Mouse (Mus musculus) liver, embryonic 14.5 days (tissue): ENCODE measurements around the gene 4933411K16Rik. TPM values are rescaled to one million over a fixed set of nuclear protein-coding genes. Genes with fewer than 3 reads are reported as not detected.

ENCODE experiments used
- ATAC-seq: fragments of 200-750 bp; cut with Nextera tagmentation; 2 replicates; pipeline ENCODE4 v1.8.0; 2017; ENCODE audit warnings: moderate number of reproducible peaks, mild to moderate bottlenecking, moderate library complexity; ENCODE audit not compliant: insufficient read depth
- DNase-seq, 3 experiments: peaks; one replicate each; pipeline ENCODE4 v3.0.0-alpha.2; 2012 to 2013; ENCODE audit warnings: low read depth in 3 of 3, low spot score in 3 of 3
- H3K27ac ChIP-seq: fragments of 300-500 bp; sonication (generic); 2 replicates; pipeline ENCODE4 v1.5.1; 2014; ENCODE audit warnings: moderate library complexity, mild to moderate bottlenecking, control low read depth, inconsistent platforms
- H3K27me3 ChIP-seq: fragments of 300-500 bp; sonication (generic); 2 replicates; pipeline ENCODE4 v1.6.1; 2014; ENCODE audit warnings: mild to moderate bottlenecking, low read length, moderate library complexity; ENCODE audit not compliant: control insufficient read depth, insufficient read depth
- H3K36me3 ChIP-seq: fragments of 300-500 bp; sonication (generic); replicated peaks from 2 replicates; pipeline ENCODE4 v1.6.1; 2014; ENCODE audit warnings: low read depth; ENCODE audit not compliant: control insufficient read depth, insufficient read depth
- H3K4me1 ChIP-seq, 2 experiments: fragments of 200-500 bp in 1 of 2; fragments of 300-500 bp in 1 of 2; sonication (generic) in 1 of 2; replicated peaks; 2 replicates each; pipeline ENCODE4 v1.6.1; 2012 to 2014; ENCODE audit warnings: antibody characterized with exemption in 1 of 2, inconsistent platforms in 1 of 2, low read length in 1 of 2; ENCODE audit not compliant: control insufficient read depth in 2 of 2, insufficient read depth in 2 of 2
- H3K4me2 ChIP-seq: fragments of 300-500 bp; sonication (generic); 2 replicates; pipeline ENCODE4 v1.6.1; 2014; ENCODE audit warnings: low read depth, mild to moderate bottlenecking, control low read depth, moderate library complexity
- H3K4me3 ChIP-seq, 2 experiments: fragments of 200-500 bp in 1 of 2; fragments of 300-500 bp in 1 of 2; sonication (generic) in 1 of 2; 2 replicates each; pipeline ENCODE4 v1.5.1; 2012 to 2014; ENCODE audit warnings: low read depth in 2 of 2, low read length in 2 of 2, mild to moderate bottlenecking in 2 of 2, control low read depth in 1 of 2, inconsistent platforms in 1 of 2, moderate library complexity in 1 of 2; ENCODE audit not compliant: insufficient read depth in 1 of 2
- H3K9ac ChIP-seq: fragments of 300-500 bp; sonication (generic); replicated peaks from 2 replicates; pipeline ENCODE4 v1.6.1; 2014; ENCODE audit warnings: mild to moderate bottlenecking, control low read depth, moderate library complexity
- H3K9me3 ChIP-seq: fragments of 300-500 bp; sonication (generic); 2 replicates; pipeline ENCODE4 v1.6.1; 2016; ENCODE audit warnings: low read length, mixed read lengths; ENCODE audit not compliant: control insufficient read depth
- CTCF ChIP-seq: IDR thresholded peaks from 2 replicates; pipeline ENCODE4 v1.5.1; 2016; ENCODE audit warnings: antibody characterized with exemption, low read depth, control low read depth
- EP300 ChIP-seq: IDR thresholded peaks from 2 replicates; pipeline ENCODE4 v1.6.1; 2016; ENCODE audit warnings: antibody characterized with exemption, low read depth
- WGBS: fragments of 180-500 bp; shearing (Covaris S2); extraction: QIAGEN DNeasy Blood & Tissue Kit; methylation state at CpG from one replicate; pipeline ENCODE4 v1.1.7; 2014; ENCODE audit not compliant: insufficient replicate concordance; 5-methylcytosine and 5-hydroxymethylcytosine counted together
- polyA plus RNA-seq, 2 experiments: library from polyadenylated mRNA; depleted of rRNA in 1 of 2; stranded (reverse) in 1 of 2; unstranded in 1 of 2; fragments of >200 nt; fragmentation: Nextera tagmentation in 1 of 2; extraction: Ambion mirVana in 1 of 2; gene quantifications; 2 replicates each; pipeline versions ENCODE4 v1.2.1 to v1.2.3; 2012 to 2014

4933411K16Rik gene
- polyA plus RNA-seq, 2 experiments, result 1.1 TPM; not detected in 1

- H3K4me2 ChIP-seq, result no peak overlapping the region
- H3K4me3 ChIP-seq, result no peak overlapping the region
- WGBS, result 64% methylated on average over 10 of the region's 10 CpGs
- H3K27ac ChIP-seq, result no peak overlapping the region
- H3K9ac ChIP-seq, result no peak overlapping the region
- DNase-seq, result no peak
- H3K27me3 ChIP-seq, result no peaks in the 10 kb centered on the region
- H3K4me1 ChIP-seq, result no peaks in the 10 kb centered on the region; a peak in 1 of 4 replicates
- TF ChIP-seq EP300 (no peak), CTCF (no peak)
- ATAC-seq, result no peak
- no peaks in the 10 kb centered on the region for H3K36me3 ChIP-seq
- H3K9me3 ChIP-seq, result no peaks in the 10 kb centered on the region
Observed at GRCm38 (mm10) chr19:42021681-42022541, 30.1 kb upstream of the 4933411K16Rik start.

DNA sequence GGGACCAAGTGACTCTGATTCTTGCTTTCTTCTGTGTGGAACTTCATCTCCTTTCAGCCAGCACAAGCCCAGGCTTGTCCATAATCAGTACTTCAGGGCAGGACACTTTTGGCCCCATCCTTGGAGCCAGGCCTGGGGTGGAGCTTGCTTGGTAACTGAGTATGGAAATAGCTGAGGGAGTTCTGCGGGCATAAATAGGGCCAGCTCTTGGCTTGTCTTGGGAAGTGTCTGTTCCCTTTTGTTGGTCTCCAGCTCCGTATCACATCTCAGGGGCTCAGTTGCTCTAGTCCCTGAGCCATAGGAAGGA is 29.6 kb upstream of the 4933411K16Rik start:
- H3K27me3 ChIP-seq, result no peaks in the 10 kb centered on the region
- no peak overlapping the region for H3K9ac ChIP-seq
- H3K4me3 ChIP-seq, result no peak overlapping the region
- 61% methylated on average over 2 of the region's 2 CpGs for WGBS
- DNase-seq (no peak), ATAC-seq (no peak)
- TF ChIP-seq CTCF, result no peak
- TF ChIP-seq EP300, result no peak
- H3K9me3 ChIP-seq, result no peaks in the 10 kb centered on the region
- H3K4me2 ChIP-seq, result no peak overlapping the region
- H3K4me1 ChIP-seq, result no peaks in the 10 kb centered on the region; a peak in 1 of 4 replicates
- no peak overlapping the region for H3K27ac ChIP-seq
- no peaks in the 10 kb centered on the region for H3K36me3 ChIP-seq

- no peak overlapping the region for H3K9ac ChIP-seq
- ATAC-seq, result 0 out of 2 replicates have a peak, but pooled peaks have one; percentile 48
- no peaks in the 10 kb centered on the region for H3K27me3 ChIP-seq
- no peak overlapping the region for H3K4me3 ChIP-seq
- no peaks in the 10 kb centered on the region for H3K9me3 ChIP-seq
- H3K4me2 ChIP-seq, result no peak overlapping the region
- DNase-seq, result peak in 1 of 3 experiments; percentile 27
- 4% methylated on average over 5 of the region's 5 CpGs for WGBS
- H3K36me3 ChIP-seq, result no peaks in the 10 kb centered on the region
- no peak for TF ChIP-seq EP300
- peak; percentile 97 for TF ChIP-seq CTCF
- no peaks in the 10 kb centered on the region for H3K4me1 ChIP-seq
- H3K27ac ChIP-seq, result no peak overlapping the region
Observed at GRCm38 (mm10) chr19:42026158-42026557, 25.9 kb upstream of the 4933411K16Rik start.

- Histone ChIP-seq H3K4me2 (no peak overlapping the region), H3K4me1 (no peaks in the 10 kb centered on the region), H3K27me3 (no peaks in the 10 kb centered on the region), H3K9ac (no peak overlapping the region), H3K36me3 (no peaks in the 10 kb centered on the region), H3K27ac (no peak overlapping the region), H3K4me3 (no peak overlapping the region), H3K9me3 (no peaks in the 10 kb centered on the region)
- ATAC-seq (no peak), DNase-seq (no peak)
- WGBS, result 66% methylated on average over 5 of the region's 5 CpGs
- TF ChIP-seq CTCF (no peak), EP300 (no peak)
Observed at GRCm38 (mm10) chr19:42031112-42031511, 20.9 kb upstream of the 4933411K16Rik start.

DNA sequence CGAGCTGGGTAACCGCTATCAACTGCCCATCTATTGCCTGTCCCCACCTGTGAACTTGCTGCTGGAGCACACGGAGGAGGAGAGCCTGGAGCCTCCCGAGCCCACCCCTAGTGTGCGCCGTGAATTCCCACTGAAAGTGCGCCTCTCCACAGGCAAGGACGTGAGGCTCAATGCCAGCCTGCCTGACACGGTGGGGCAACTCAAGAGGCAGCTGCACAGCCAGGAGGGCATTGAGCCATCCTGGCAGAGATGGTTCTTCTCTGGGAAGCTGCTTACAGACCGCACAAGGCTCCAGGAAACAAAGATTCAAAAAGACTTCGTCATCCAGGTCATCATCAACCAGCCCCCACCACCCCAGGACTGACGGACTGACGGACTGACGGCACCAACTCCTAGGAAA is 18.4 kb upstream of the 4933411K16Rik start:
- Histone ChIP-seq H3K27ac (no peak overlapping the region), H3K27me3 (no peaks in the 10 kb centered on the region), H3K9ac (no peak overlapping the region), H3K9me3 (no peaks in the 10 kb centered on the region), H3K4me1 (no peaks in the 10 kb centered on the region), H3K4me2 (no peak overlapping the region), H3K36me3 (no peaks in the 10 kb centered on the region), H3K4me3 (no peak overlapping the region)
- ATAC-seq (no peak), DNase-seq (no peak)
- no peak for TF ChIP-seq CTCF
- no peak for TF ChIP-seq EP300
- WGBS, result 72% methylated on average over 14 of the region's 14 CpGs
